Mouse (Mus musculus): Measurements from ENCODE around the gene Zfp57.

DNA sequence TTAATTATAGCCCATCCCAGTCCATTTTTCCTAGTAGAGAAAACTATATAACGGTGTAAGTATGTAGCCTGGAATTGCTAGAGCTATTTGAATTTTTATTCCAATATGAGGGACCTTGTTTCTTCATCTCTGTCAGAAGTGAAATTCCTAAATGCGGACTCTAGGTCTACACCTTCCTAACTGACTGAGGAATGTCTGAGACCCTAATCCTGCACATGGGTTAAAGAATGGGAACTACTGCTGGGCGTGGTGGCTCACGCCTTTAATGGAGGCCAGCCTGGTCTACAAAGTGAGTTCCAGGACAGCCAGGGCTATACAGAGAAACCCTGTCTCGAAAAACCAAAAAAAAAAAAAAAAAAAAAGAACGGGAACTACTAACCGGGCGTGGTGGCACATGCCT lies 28.2 kb downstream of the Zfp57 start:
- TF ChIP-seq POLR2A (IDR thresholded peaks at IDR 0.05; ENCODE audit: insufficient read depth, low read length) (no peak), CTCF (IDR thresholded peaks at IDR 0.05; ENCODE audit: low read depth, low read length) (no peak), EP300 (IDR thresholded peaks at IDR 0.05; ENCODE audit: insufficient read depth, low read depth, low read length) (no peak)

All from ES-Bruce4 (cell line).